Mouse (Mus musculus): Measurements from ENCODE around the gene Tnnc1.

Tnnc1 gene

GRCm38 (mm10) chr14:31183541-31183940 is 24.6 kb upstream of the Tnnc1 start:
- no peak for DNase-seq (ENCODE audit: low read depth, low spot score)

GRCm38 (mm10) chr14:31184195-31184594 is 23.9 kb upstream of the Tnnc1 start:
- DNase-seq (ENCODE audit: low read depth, low spot score): no peak

DNA sequence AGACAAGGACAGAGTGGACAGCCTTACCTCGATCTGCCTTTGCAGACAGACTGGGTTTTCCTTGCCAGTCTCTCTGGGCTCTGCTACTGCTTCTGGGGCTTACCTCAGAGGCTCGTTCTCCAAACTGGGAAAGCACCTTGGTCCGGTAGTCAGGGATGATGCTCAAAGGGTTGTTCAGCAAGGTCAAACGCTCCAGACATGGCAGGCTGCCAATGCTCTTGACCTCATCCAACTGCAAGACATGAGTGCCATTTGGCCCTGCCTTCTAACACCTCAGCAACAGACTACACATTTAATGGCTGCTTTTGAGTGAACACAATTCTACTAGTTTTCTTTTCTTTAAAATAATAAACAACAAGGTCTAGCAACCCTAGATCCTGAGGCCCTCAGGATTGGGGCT is 21.5 kb upstream of the Tnnc1 start:
- DNase-seq (ENCODE audit: low read depth, low spot score): no peak

GRCm38 (mm10) chr14:31188771-31189181 is 19.3 kb upstream of the Tnnc1 start:
- DNase-seq (ENCODE audit: low read depth, low spot score): no peak

DNA sequence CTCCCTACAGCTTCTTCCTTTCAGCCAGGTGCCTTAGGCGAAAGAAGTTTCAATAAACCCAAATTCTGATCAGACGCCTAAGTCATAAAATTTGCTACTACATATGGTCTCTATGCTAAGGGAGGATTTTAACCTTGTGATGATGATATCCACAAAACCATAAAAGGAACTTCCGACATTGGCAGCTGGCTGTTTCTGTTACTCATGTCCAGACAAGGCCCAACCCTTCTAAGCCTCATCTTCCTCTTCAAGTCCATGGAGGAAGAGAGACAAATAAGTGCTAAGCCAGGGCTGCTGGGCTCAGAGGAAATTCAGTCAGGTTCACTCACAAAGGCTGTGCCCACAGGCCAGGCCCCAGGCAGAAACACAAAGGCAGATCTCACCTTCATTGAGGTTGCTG is 18.8 kb upstream of the Tnnc1 start:
- no peak for DNase-seq (ENCODE audit: low read depth, low spot score)

GRCm38 (mm10) chr14:31191936-31192335 is 16.2 kb upstream of the Tnnc1 start:
- DNase-seq (ENCODE audit: low read depth, low spot score): no peak

- no peak for DNase-seq (ENCODE audit: low read depth, low spot score)
Observed at GRCm38 (mm10) chr14:31193791-31194190, 14.3 kb upstream of the Tnnc1 start.

DNA sequence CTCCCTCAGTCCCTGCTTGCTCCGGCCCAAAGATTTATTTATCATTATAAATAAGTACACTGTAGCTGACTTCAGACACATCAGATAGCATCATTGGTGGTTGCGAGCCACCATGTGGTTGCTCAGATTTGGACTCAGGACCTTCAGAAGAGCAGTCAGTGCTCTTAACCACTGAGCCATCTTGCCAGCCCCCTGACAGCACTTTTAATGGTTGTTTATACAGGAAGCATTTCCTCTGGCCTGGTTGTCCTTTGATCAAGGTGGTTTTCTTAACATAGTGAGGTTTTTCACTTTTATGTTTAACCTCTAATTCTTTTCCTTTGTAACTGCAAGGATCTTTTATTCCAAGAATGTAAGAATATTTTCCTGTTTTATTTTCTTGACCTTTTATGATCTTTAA is 13.7 kb upstream of the Tnnc1 start:
- no peak for DNase-seq (ENCODE audit: low read depth, low spot score)

DNA sequence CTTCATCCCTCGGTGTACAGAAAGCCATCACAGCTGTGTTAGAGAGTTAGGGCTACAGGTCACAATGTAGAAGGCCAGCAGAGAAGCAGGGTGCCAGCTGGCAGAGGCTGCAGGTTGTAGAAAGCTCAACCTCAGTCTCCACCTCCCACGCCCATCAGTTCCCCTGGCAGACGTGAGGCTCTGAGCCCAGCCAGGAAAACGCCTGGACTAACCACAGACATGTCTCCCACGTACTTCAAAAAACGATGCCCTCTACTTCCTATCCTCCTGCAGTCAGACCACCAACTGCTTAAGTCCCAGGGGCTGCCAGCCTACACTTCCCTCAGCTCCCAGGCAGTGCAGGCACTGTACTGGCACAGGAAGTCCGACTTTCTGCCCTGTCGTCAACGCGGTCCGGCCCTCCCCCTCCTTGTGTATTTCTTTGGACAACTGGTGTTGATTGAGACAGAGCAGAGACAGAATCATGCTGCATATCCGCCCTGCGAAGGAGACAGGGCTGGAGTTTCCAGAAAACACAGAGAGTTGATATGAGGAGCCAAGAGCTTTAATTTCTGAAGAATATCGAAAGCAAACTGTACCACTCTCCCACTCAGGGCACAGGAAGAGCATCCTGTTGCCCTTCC is 13.1 kb upstream of the Tnnc1 start:
- no peak for DNase-seq (ENCODE audit: low read depth, low spot score)

DNA sequence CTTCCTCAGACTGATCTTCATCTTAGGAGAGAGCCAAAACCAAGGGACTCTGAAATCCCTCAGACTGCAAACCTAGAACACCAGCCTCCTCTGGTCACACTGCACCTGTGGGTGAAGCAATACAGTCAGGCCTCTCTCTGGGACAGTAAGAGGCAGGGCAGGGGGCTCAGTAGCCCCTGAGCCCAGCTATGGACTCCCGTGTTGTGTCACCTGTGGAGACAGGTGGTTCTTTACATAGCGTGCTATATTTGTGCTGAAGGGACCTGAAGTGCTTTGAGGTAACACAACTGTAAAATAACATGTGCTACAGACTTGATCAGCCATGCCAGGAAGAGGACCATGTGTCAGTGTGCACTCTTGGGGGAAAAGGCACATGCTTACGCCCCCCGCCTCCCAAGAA is 12.6 kb upstream of the Tnnc1 start:
- DNase-seq (ENCODE audit: low read depth, low spot score): no peak

- DNase-seq (ENCODE audit: low read depth, low spot score): no peak
Observed at GRCm38 (mm10) chr14:31195968-31196367, 12.1 kb upstream of the Tnnc1 start.

- no peak for DNase-seq (ENCODE audit: low read depth, low spot score)
Observed at GRCm38 (mm10) chr14:31197547-31198516, 10.3 kb upstream of the Tnnc1 start.

GRCm38 (mm10) chr14:31199599-31199998 is 8.5 kb upstream of the Tnnc1 start:
- no peak for DNase-seq (ENCODE audit: low read depth, low spot score)

DNA sequence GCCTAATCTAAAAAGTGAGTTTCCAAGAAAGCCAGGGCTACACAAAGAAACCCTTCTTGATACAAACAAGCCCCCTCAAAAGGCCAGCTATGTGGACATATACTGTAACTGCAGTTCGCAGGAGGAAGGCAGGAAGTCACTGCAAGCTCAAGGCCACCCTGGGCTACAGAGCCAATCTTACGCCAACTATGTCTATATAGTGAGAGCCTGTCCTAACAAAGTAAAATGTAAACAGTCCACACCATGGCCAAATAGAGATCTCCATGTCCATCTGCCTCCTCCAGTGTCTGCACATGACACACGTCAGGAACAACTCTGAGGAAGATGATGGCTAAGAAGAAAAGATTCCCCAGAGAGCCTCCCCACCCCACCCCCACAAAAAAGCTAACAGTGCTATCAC is 8.1 kb upstream of the Tnnc1 start:
- no peak for DNase-seq (ENCODE audit: low read depth, low spot score)

DNA sequence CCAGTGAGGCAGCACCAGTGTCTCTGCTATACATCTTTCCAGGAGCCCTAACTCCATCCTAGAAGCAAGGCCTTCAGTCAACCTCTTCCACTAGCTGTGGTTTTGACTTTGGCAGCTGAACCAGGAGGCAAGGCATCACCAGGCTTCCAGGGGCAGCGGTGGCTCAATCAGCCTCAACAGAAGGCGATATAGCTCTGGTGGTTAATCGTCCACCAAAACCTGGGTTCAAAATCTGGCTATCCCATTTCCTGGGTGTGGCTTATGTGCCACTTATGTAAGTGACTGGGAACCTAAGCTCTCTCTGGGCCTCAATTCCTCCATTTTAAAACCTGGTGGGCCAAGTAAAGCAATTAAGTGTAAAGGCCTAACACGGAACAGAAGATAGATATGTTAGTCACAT is 3.3 kb upstream of the Tnnc1 start:
- no peak for DNase-seq (ENCODE audit: low read depth, low spot score)

DNA sequence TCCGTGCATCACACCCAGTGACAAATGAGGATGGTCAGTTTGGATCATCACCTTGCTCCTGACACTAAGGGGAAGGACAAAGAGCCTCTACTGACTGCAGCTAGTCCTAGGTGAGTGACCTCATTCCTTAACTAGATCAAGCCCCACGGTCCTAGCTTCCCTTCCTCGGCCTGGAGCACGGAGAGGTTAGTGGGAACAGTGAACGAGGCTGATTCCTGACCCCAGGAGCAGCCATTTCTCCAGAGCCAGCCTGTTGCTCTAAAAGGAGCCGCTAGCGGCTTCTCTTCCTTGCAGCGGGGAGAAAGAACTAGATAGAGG is 2.9 kb upstream of the Tnnc1 start:
- DNase-seq (ENCODE audit: low read depth, low spot score): no peak

GRCm38 (mm10) chr14:31205562-31206467 is 2.3 kb upstream of the Tnnc1 start:
- peak; percentile 46 for DNase-seq (ENCODE audit: low read depth, low spot score)

- DNase-seq (ENCODE audit: low read depth, low spot score): peak; percentile 89
Observed at GRCm38 (mm10) chr14:31206472-31206981, 1.6 kb upstream of the Tnnc1 start.

DNA sequence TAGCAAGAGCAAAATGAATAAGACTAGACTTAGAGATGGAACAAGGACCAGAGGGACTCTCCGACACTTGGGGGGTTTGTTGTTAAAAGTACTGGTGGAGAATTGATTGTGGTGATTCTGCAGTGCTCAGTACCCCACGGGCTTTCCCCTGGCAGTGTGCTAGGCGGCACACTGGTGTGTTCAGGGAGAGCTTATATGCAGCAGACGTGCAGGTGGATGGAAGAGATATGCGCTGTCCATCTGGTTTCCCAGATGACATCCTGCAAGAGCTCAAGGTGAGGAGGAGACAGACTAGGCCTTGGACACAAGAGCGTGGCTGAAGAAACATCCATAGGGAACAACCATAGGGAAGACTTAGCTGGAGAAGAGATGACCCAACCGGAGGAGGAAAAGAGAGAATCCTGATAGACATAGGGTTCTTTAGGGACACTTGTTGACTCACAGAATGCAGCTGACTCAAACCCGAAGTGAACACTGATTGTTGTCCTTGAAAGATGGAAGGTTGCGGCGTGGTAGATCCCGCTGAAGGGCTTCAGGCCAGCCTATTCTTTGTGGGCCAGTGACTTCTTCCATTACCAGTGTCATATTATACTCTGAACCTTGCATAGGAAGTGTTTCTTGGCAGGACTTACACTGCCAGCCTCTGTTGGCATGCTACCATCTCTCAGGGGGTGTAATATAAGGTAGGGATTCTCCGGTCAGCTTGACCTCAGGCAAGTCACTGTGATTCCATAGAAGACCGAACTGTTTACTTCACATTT is 862 bp upstream of the Tnnc1 start:
- DNase-seq (ENCODE audit: low read depth, low spot score): no peak

DNA sequence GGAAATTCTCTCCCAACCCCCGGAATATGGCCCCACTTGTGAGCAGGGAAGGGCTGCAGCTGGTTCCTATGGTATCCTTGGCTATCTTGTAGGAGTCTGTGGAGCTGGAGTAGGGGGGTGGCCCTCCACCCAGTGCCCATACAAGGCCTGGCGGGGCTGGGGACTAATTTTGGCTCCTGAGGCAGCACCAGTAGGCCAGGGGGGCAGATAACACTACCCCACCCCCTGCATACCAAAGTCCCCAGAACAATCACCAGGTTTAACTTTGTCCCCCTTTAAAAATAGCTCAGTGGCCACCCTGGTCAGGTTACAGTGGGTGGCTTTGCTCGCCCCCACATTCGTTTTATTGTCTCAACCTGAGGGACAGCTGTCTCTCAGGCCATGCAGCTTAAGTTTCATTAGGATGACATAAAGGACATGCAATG is 1.0 kb downstream of the Tnnc1 start:
- DNase-seq (ENCODE audit: low read depth, low spot score): no peak

- DNase-seq (ENCODE audit: low read depth, low spot score): no peak
Observed at GRCm38 (mm10) chr14:31211854-31212253, 3.7 kb downstream of the Tnnc1 start.

Measured in forelimb bud, embryonic 11.5 days (tissue).